Comparison of ENCODE assay signal across 27 mouse cellular contexts in genomic region chr7:66262570-66263156, GRCm38 (mm10).
DNase-seq lines count a peak whose midpoint lies in the region; ATAC-seq and TF ChIP-seq lines count a peak whose summit lies in the region.
"Had no signal": no experiment of that assay in that cellular context is flagged by ENCODE, and none has a peak within 500 bp of the region (broad histone marks: within the 10 kb centered on the region; RNA-seq: fewer than 3 reads in every experiment).

No protein-coding gene starts in this region.

- H3ac ChIP-seq in myocyte (ENCODE audit: control insufficient read depth, insufficient read length) = no peak overlapping the region

- H3K9me3 ChIP-seq in kidney, embryonic 14.5 days (ENCODE audit: control insufficient read depth, low read length) = no peaks in the 10 kb centered on the region
- H3K9me3 ChIP-seq: embryonic facial prominence, embryonic 13.5 days; forebrain, embryonic 12.5 days; hindbrain, embryonic 15.5 days; limb, embryonic 15.5 days; lung, embryonic 15.5 days; midbrain, embryonic 13.5 days had no signal

- 94% methylated on average over 13 of the region's 13 CpGs for WGBS in kidney, embryonic 14.5 days

- no peak overlapping the region for H3K27ac ChIP-seq in kidney, embryonic 14.5 days (ENCODE audit: low read depth, low read length)
- H3K27ac ChIP-seq: embryonic facial prominence, embryonic 13.5 days; forebrain, embryonic 12.5 days; gastrocnemius, adult 2 months; hindbrain, embryonic 15.5 days; limb, embryonic 15.5 days; liver, embryonic 14.5 days; lung, embryonic 15.5 days; midbrain, embryonic 13.5 days; stomach, postnatal 0 days had no signal

- DNase-seq in CD4-positive helper T cell, adult 2 months (ENCODE audit: low read depth, low spot score) = peak; percentile 57
- peak; percentile 18 for DNase-seq in thymus, postnatal 25 days
- DNase-seq in left cerebral cortex, adult 9 months (ENCODE audit: low spot score in 2 of 2) = no peak
- no peak for DNase-seq in urinary bladder, adult 18-20 months (ENCODE audit: low spot score in 2 of 2)
- DNase-seq: adrenal gland, postnatal 25 days; cerebellum, adult 8-10 months; cerebellum, postnatal 36 days; embryo, embryonic 11 days; gastrocnemius, adult 2 months; kidney, adult 9 months; kidney, postnatal 36 days; right cerebral cortex, adult 18-20 months; right cerebral cortex, postnatal 4 days had no signal

- H3K9ac ChIP-seq in kidney, embryonic 14.5 days (ENCODE audit: low read depth, low read length) = no peak overlapping the region
- H3K9ac ChIP-seq: embryonic facial prominence, embryonic 13.5 days; forebrain, embryonic 12.5 days; hindbrain, embryonic 15.5 days; limb, embryonic 15.5 days; liver, embryonic 14.5 days; lung, embryonic 15.5 days; midbrain, embryonic 13.5 days had no signal

- no peaks in the 10 kb centered on the region for H3K27me3 ChIP-seq in myocyte (ENCODE audit: control insufficient read depth, insufficient read depth, insufficient read length)
- H3K27me3 ChIP-seq in kidney, embryonic 14.5 days (ENCODE audit: control insufficient read depth, insufficient read depth, low read length) = no peaks in the 10 kb centered on the region
- H3K27me3 ChIP-seq: embryonic facial prominence, embryonic 13.5 days; forebrain, embryonic 12.5 days; hindbrain, embryonic 15.5 days; limb, embryonic 15.5 days; lung, embryonic 15.5 days; midbrain, embryonic 13.5 days had no signal

- ATAC-seq in CD4-positive, CD25-positive, alpha-beta regulatory T cell, adult 4 months = peak; percentile 29
- no peak for ATAC-seq in kidney, embryonic 14.5 days (ENCODE audit: low FRiP score, low TSS enrichment)
- ATAC-seq: intestine, embryonic 16.5 days; midbrain, embryonic 13.5 days had no signal

- no peaks in the 10 kb centered on the region for H3K36me3 ChIP-seq in myocyte (ENCODE audit: control insufficient read depth, insufficient read depth)
- peaks cover 11% of the 10 kb centered on the region for H3K36me3 ChIP-seq in kidney, embryonic 14.5 days (ENCODE audit: control insufficient read depth, insufficient read depth, low read length)
- H3K36me3 ChIP-seq: forebrain, embryonic 12.5 days; hindbrain, embryonic 15.5 days; midbrain, embryonic 13.5 days had no signal

- H3K4me2 ChIP-seq in myocyte (ENCODE audit: low read depth) = no peak overlapping the region
- no peak overlapping the region for H3K4me2 ChIP-seq in kidney, embryonic 14.5 days (replicated peaks; ENCODE audit: low read depth, low read length)
- H3K4me2 ChIP-seq: embryonic facial prominence, embryonic 13.5 days; forebrain, embryonic 12.5 days; heart, embryonic 11.5 days; hindbrain, embryonic 15.5 days; limb, embryonic 15.5 days; lung, embryonic 15.5 days; midbrain, embryonic 13.5 days had no signal

- H3K79me2 ChIP-seq in myocyte (ENCODE audit: control insufficient read depth, insufficient read depth) = no peaks in the 10 kb centered on the region

- H3K4me1 ChIP-seq in kidney, embryonic 14.5 days (ENCODE audit: control insufficient read depth, insufficient read depth, low read length) = peaks cover 9% of the 10 kb centered on the region; the same call in 1 of the 2 replicates
- H3K4me1 ChIP-seq: forebrain, embryonic 12.5 days had no signal

- H3K4me3 ChIP-seq in myocyte = no peak overlapping the region
- no peak overlapping the region for H3K4me3 ChIP-seq in kidney, embryonic 14.5 days (ENCODE audit: low read length)
- H3K4me3 ChIP-seq: embryonic facial prominence, embryonic 13.5 days; erythroblast, embryonic 14.5 days; forebrain, embryonic 12.5 days; gastrocnemius, adult 2 months; hindbrain, embryonic 15.5 days; limb, embryonic 15.5 days; lung, embryonic 15.5 days; midbrain, embryonic 13.5 days had no signal

- no peak for TF ChIP-seq POLR2A in myocyte (IDR thresholded peaks at IDR 0.05; ENCODE audit: insufficient read length, low read depth)

TF ChIP-seq in myocyte, 11 proteins besides CTCF, POLR2A, EP300 and RAD21:
- no peak for TF ChIP-seq MYOD1 (IDR thresholded peaks at IDR 0.05; ENCODE audit: control insufficient read depth in 1 of 3, insufficient read length in 2 of 3, low read depth in 2 of 3)
- TF ChIP-seq E2F4 (IDR thresholded peaks at IDR 0.05; ENCODE audit: insufficient read depth) = no peak
- no peak for TF ChIP-seq MYOG (IDR thresholded peaks at IDR 0.05; ENCODE audit: control insufficient read depth in 1 of 3, insufficient read depth in 1 of 3, insufficient read length in 2 of 3, low read depth in 2 of 3)
- peak; percentile 11 for TF ChIP-seq POLR2AphosphoS2 (IDR thresholded peaks at IDR 0.05; ENCODE audit: insufficient read length, low read depth)

Comparison
In these comparisons a context has a peak if more than half of its experiments do, and no peak if none do; other contexts are left out.
1. DNase-seq: peak in CD4-positive helper T cell, adult 2 months (single experiment) and thymus, postnatal 25 days (single experiment); none in left cerebral cortex, adult 9 months (0 of 2) and urinary bladder, adult 18-20 months (0 of 2).